Mouse (Mus musculus) frontal cortex, postnatal 25 days (tissue): ENCODE data around the gene Mtmr14.

Experiments used
- DNase-seq, 2 experiments: peaks; one replicate each; pipeline ENCODE4 v3.0.0; 2022; ENCODE audit warnings: low spot score in 2 of 2

Mtmr14 gene

GRCm38 (mm10) chr6:113330547-113330946, 92.9 kb downstream of the Mtmr14 start:
- no peak for DNase-seq
